Mouse (Mus musculus): ENCODE results near the gene Gabra5. TPM values are rescaled to one million over a fixed set of nuclear protein-coding genes. Genes with fewer than 3 reads are reported as not detected.
A peak's percentile ranks its signal among the peaks of the same experiment; 100 is the strongest.

Gabra5 gene
- total and polyA plus RNA-seq, 2 experiments from 2014 or later, result 102 to 115 TPM

DNA sequence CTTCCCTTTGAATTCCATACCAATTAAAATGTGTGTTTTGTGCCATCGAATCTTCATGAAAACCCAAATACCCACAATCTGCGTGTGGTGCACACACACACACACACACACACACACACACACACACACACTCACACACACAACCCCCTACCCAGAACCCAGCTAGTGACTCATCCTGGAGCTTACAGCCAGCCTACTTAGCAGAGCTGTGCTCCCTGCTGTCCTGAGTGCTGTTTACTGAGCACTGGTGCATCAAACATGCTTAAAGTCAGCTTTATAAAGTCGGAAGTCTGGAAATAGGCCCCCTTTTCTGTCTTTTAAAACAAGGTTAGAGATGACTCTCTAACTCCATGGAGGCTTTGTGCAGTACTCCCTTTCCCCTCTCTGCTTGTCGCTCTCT is 7.0 kb downstream of the Gabra5 start:
- DNase-seq (no peak), ATAC-seq (peak; percentile 53; the same call in 1 of the 2 replicates)
- Histone ChIP-seq H3K27ac (ENCODE audit: low read depth, low read length) (no peak overlapping the region), H3K4me3 (ENCODE audit: low read depth, low read length) (no peak overlapping the region), H3K9ac (no peak overlapping the region), H3K27me3 (ENCODE audit: insufficient read depth, low read length) (peaks cover 2% of the 10 kb centered on the region; the same call in 1 of the 2 replicates), H3K4me2 (ENCODE audit: low read depth) (no peak overlapping the region), H3K36me3 (ENCODE audit: insufficient read depth) (no peaks in the 10 kb centered on the region), H3K4me1 (ENCODE audit: insufficient read depth) (no peaks in the 10 kb centered on the region), H3K9me3 (ENCODE audit: low read length) (no peaks in the 10 kb centered on the region)
- 60% methylated on average over 4 of the region's 4 CpGs for WGBS
- TF ChIP-seq CTCF (IDR thresholded peaks at IDR 0.05; ENCODE audit: low read depth), result no peak

GRCm38 (mm10) chr7:57491795-57492194 is 18.1 kb downstream of the Gabra5 start:
- no peak for TF ChIP-seq CTCF (IDR thresholded peaks at IDR 0.05; ENCODE audit: low read depth)
- no peaks in the 10 kb centered on the region; the same call in 1 of the 2 replicates for H3K4me1 ChIP-seq (ENCODE audit: insufficient read depth)
- no peak overlapping the region for H3K9ac ChIP-seq
- H3K27me3 ChIP-seq (ENCODE audit: insufficient read depth, low read length), result no peaks in the 10 kb centered on the region
- ATAC-seq, result peak; percentile 79
- H3K27ac ChIP-seq (ENCODE audit: low read depth, low read length), result no peak overlapping the region
- H3K4me3 ChIP-seq (ENCODE audit: low read depth, low read length), result no peak overlapping the region
- peak; percentile 83 for DNase-seq
- no peak overlapping the region for H3K4me2 ChIP-seq (ENCODE audit: low read depth)
- WGBS, result 51% methylated on average over 4 of the region's 4 CpGs
- no peaks in the 10 kb centered on the region for H3K36me3 ChIP-seq (ENCODE audit: insufficient read depth)
- H3K9me3 ChIP-seq (ENCODE audit: low read length), result no peaks in the 10 kb centered on the region

DNA sequence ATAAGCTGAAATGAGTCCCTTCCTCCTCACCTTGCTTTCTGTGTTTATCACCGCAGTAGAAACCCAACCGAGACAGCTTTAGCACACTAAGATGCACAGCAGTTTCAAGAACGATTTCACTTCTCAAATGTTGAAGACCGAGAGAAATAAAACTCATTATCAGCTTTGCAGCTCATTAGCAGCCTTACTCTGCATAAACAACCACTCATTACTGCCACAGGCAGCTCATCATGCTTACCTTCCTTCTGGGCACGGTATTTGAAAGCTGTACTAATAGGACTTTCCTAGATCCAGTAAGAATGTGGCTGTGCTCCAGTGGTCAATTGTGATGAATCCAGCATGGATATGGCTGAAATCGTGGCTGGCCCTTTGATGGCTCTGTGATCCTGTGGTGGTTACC is 23.0 kb downstream of the Gabra5 start:
- no peak overlapping the region for H3K27ac ChIP-seq (ENCODE audit: low read depth, low read length)
- WGBS, result 47% methylated on average over 6 of the region's 6 CpGs
- no peaks in the 10 kb centered on the region for H3K9me3 ChIP-seq (ENCODE audit: low read length)
- no peaks in the 10 kb centered on the region for H3K36me3 ChIP-seq (ENCODE audit: insufficient read depth)
- H3K4me1 ChIP-seq (ENCODE audit: insufficient read depth), result no peaks in the 10 kb centered on the region; the same call in 1 of the 2 replicates
- DNase-seq, result no peak
- ATAC-seq, result no peak
- TF ChIP-seq CTCF (IDR thresholded peaks at IDR 0.05; ENCODE audit: low read depth), result no peak
- H3K4me2 ChIP-seq (ENCODE audit: low read depth), result no peak overlapping the region
- H3K4me3 ChIP-seq (ENCODE audit: low read depth, low read length), result no peak overlapping the region
- H3K9ac ChIP-seq, result no peak overlapping the region
- H3K27me3 ChIP-seq (ENCODE audit: insufficient read depth, low read length), result no peaks in the 10 kb centered on the region

DNA sequence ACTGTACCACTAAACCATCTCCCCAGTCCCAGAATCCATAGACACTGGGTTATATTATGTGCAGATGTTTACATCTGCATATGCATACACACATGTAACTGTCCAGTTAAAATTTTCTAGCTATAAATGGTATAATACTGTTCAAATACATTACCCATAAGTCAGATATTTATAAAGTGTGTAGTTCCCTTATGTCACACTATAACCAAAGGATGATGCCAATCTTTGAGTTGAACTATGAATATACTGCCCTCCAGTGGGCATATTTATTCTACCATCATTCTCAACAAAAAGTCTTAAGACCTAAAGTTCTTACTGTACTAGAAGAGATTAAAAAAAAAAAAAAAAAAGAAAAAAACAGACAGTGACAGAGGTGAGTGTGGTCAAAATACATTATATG is 27.0 kb downstream of the Gabra5 start:
- Histone ChIP-seq H3K27ac (ENCODE audit: low read depth, low read length) (no peak overlapping the region), H3K36me3 (ENCODE audit: insufficient read depth) (no peaks in the 10 kb centered on the region), H3K4me2 (ENCODE audit: low read depth) (no peak overlapping the region), H3K9ac (no peak overlapping the region), H3K4me3 (ENCODE audit: low read depth, low read length) (no peak overlapping the region), H3K4me1 (ENCODE audit: insufficient read depth) (no peaks in the 10 kb centered on the region), H3K9me3 (ENCODE audit: low read length) (no peaks in the 10 kb centered on the region), H3K27me3 (ENCODE audit: insufficient read depth, low read length) (no peaks in the 10 kb centered on the region)
- DNase-seq, result peak; percentile 62
- ATAC-seq, result no peak; the same call in 1 of the 2 replicates
- TF ChIP-seq CTCF (IDR thresholded peaks at IDR 0.05; ENCODE audit: low read depth), result peak; percentile 53

DNA sequence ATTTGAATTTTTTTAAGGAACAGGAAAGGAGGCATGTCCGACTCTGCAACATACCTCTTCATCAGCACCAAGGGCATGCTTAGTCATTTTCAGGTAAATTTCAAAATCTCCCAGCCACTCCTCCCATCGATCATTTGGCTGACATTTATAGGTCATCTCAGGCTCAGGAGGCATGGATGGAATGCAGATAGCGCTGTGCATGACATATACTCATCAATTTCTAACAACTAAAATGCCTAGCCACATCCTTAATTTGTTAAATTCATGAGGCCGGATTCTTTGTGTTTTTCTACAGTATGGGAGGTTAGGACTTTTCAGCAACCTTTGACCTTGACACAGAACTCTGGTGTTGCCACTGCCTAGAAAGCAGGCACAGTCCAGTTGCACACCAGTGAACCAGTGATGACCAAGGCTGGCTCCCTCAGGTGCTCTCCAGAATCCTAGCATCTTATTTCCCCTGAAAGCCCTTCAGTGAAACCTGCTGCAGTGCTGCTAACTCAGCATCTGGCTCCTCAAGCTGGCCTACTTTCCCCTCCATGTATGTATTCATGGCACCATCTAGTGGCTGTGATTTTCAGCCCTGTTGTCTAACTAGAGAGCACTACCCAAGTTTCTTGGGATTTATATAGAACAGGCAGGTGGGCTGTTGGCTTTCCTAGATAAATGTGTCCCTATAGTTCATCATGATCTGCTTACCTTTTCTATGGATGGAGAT is 35.9 kb downstream of the Gabra5 start:
- no peaks in the 10 kb centered on the region for H3K36me3 ChIP-seq (ENCODE audit: insufficient read depth)
- H3K9me3 ChIP-seq (ENCODE audit: low read length), result no peaks in the 10 kb centered on the region
- WGBS, result 86% methylated on average over 4 of the region's 4 CpGs
- DNase-seq (peak; percentile 90), ATAC-seq (peak; percentile 95)
- no peaks in the 10 kb centered on the region for H3K27me3 ChIP-seq (ENCODE audit: insufficient read depth, low read length)
- no peak overlapping the region for H3K27ac ChIP-seq (ENCODE audit: low read depth, low read length)
- H3K4me2 ChIP-seq (ENCODE audit: low read depth), result no peak overlapping the region
- H3K9ac ChIP-seq, result no peak overlapping the region
- no peak overlapping the region for H3K4me3 ChIP-seq (ENCODE audit: low read depth, low read length)
- peak; percentile 90 for TF ChIP-seq CTCF (IDR thresholded peaks at IDR 0.05; ENCODE audit: low read depth)
- no peaks in the 10 kb centered on the region for H3K4me1 ChIP-seq (ENCODE audit: insufficient read depth)

- H3K36me3 ChIP-seq (ENCODE audit: insufficient read depth), result no peaks in the 10 kb centered on the region
- 90% methylated on average over 1 of the region's 1 CpGs for WGBS
- H3K27me3 ChIP-seq (ENCODE audit: insufficient read depth, low read length), result no peaks in the 10 kb centered on the region
- H3K4me1 ChIP-seq (ENCODE audit: insufficient read depth), result no peaks in the 10 kb centered on the region
- ATAC-seq (no peak), DNase-seq (no peak)
- H3K4me2 ChIP-seq (ENCODE audit: low read depth), result no peak overlapping the region
- no peaks in the 10 kb centered on the region for H3K9me3 ChIP-seq (ENCODE audit: low read length)
- no peak overlapping the region for H3K27ac ChIP-seq (ENCODE audit: low read depth, low read length)
- TF ChIP-seq CTCF (IDR thresholded peaks at IDR 0.05; ENCODE audit: low read depth), result no peak
- no peak overlapping the region for H3K4me3 ChIP-seq (ENCODE audit: low read depth, low read length)
- no peak overlapping the region for H3K9ac ChIP-seq
Observed at GRCm38 (mm10) chr7:57471316-57471715, 38.5 kb downstream of the Gabra5 start.

DNA sequence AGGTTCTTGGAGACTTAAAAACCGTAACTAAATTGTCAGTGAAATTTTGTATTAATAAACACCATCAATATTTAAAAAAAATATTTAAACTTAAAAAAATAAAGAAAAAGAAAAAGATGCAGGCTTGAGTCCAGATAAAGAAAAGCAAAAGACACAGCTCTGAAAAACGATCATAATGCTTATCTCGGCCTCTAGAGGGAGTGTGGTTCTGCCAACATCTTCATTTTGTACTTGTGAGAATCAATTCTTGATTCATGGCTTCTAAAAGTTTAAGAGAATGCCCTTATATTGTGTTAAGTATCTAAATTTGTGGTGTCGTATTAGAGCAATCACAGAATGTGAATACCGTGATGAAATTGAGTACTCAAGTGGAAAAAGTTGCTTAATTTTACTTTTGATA is 49.5 kb downstream of the Gabra5 start:
- Histone ChIP-seq H3K36me3 (ENCODE audit: insufficient read depth) (no peaks in the 10 kb centered on the region), H3K9ac (no peak overlapping the region), H3K9me3 (ENCODE audit: low read length) (no peaks in the 10 kb centered on the region), H3K4me1 (ENCODE audit: insufficient read depth) (no peaks in the 10 kb centered on the region), H3K4me2 (ENCODE audit: low read depth) (no peak overlapping the region), H3K27me3 (ENCODE audit: insufficient read depth, low read length) (no peaks in the 10 kb centered on the region), H3K4me3 (ENCODE audit: low read depth, low read length) (no peak overlapping the region), H3K27ac (ENCODE audit: low read depth, low read length) (no peak overlapping the region)
- ATAC-seq (no peak), DNase-seq (peak; percentile 1)
- WGBS, result 68% methylated on average over 5 of the region's 5 CpGs
- TF ChIP-seq CTCF (IDR thresholded peaks at IDR 0.05; ENCODE audit: low read depth), result peak; percentile 51

Measured in forebrain, postnatal 0 days (tissue).